Mouse (Mus musculus) gonadal fat pad, adult 2 months (tissue): ENCODE results near the gene Tnp2. TPM values are rescaled to one million over a fixed set of nuclear protein-coding genes. Genes with fewer than 3 reads are reported as not detected.

Source experiments
- DNase-seq: peaks from one replicate; pipeline ENCODE4 v3.0.0-alpha.2; 2012; ENCODE audit warnings: low read depth
- polyA plus RNA-seq: library from polyadenylated mRNA; depleted of rRNA; stranded (reverse); fragments of >200 nt; gene quantifications from 2 replicates; pipeline ENCODE4 v1.2.3, GENCODE M21; 2012

Gene Tnp2
- polyA plus RNA-seq, 1 experiment = 89.5 TPM

- DNase-seq = no peak
These were observed 406 bp upstream of the Tnp2 start for GRCm38 (mm10) chr16:10788866-10789265.

- no peak for DNase-seq
These were observed 857 bp downstream of the Tnp2 start for GRCm38 (mm10) chr16:10787548-10788058.

GRCm38 (mm10) chr16:10786782-10787547, 1.5 kb downstream of the Tnp2 start:
- no peak for DNase-seq

GRCm38 (mm10) chr16:10786288-10786687, 2.2 kb downstream of the Tnp2 start:
- DNase-seq = peak; percentile 60

GRCm38 (mm10) chr16:10785371-10786231, 2.9 kb downstream of the Tnp2 start, which contains the start of gene Socs1:
Gene Socs1 (minus strand): TSS chr16:10785536.
- peak; percentile 57 for DNase-seq

GRCm38 (mm10) chr16:10784793-10785370, 3.6 kb downstream of the Tnp2 start:
- DNase-seq = no peak

GRCm38 (mm10) chr16:10783883-10784792, 4.3 kb downstream of the Tnp2 start:
- no peak for DNase-seq

- no peak for DNase-seq
These were observed 5.0 kb downstream of the Tnp2 start for GRCm38 (mm10) chr16:10783451-10783850.

- DNase-seq = no peak
These were observed 5.4 kb downstream of the Tnp2 start for GRCm38 (mm10) chr16:10783152-10783434.

GRCm38 (mm10) chr16:10782377-10783151, 5.9 kb downstream of the Tnp2 start:
- DNase-seq = no peak

GRCm38 (mm10) chr16:10781862-10782371, 6.5 kb downstream of the Tnp2 start:
- no peak for DNase-seq

GRCm38 (mm10) chr16:10780631-10781120, 7.8 kb downstream of the Tnp2 start:
- DNase-seq = no peak

- DNase-seq = no peak
These were observed 10.8 kb downstream of the Tnp2 start for GRCm38 (mm10) chr16:10777579-10778160.

- no peak for DNase-seq
These were observed 12.1 kb downstream of the Tnp2 start for GRCm38 (mm10) chr16:10776322-10776721.

- no peak for DNase-seq
These were observed 13.7 kb downstream of the Tnp2 start for GRCm38 (mm10) chr16:10774726-10775125.

- DNase-seq = no peak
These were observed 14.9 kb downstream of the Tnp2 start for GRCm38 (mm10) chr16:10773543-10773942.

GRCm38 (mm10) chr16:10771769-10772510, 16.5 kb downstream of the Tnp2 start:
- no peak for DNase-seq

- DNase-seq = no peak
These were observed 17.7 kb downstream of the Tnp2 start for GRCm38 (mm10) chr16:10770531-10771325.
